Mouse (Mus musculus): ENCODE measurements around the gene Wdr72.

- no peak for TF ChIP-seq CTCF (IDR thresholded peaks at IDR 0.05; ENCODE audit: low read depth, low read length)
- no peak for TF ChIP-seq POLR2A (IDR thresholded peaks at IDR 0.05; ENCODE audit: insufficient read depth, low read length)
These were observed 55.5 kb downstream of the Wdr72 start for GRCm38 (mm10) chr9:74165697-74166096.

All from ES-Bruce4 (cell line).